Mouse (Mus musculus) left cerebral cortex, adult 8-10 months (tissue): ENCODE measurements around the gene Ncapd2. TPM values are rescaled to one million over a fixed set of nuclear protein-coding genes. Genes with fewer than 3 reads are reported as not detected.
A peak's percentile ranks its signal among the peaks of the same experiment; 100 is the strongest.
"Not testable (repeated sequence)": the region's sequence is repeated elsewhere in the genome, so short reads cannot be mapped to it uniquely, and the experiment has no call there.

Experiments
- DNase-seq, 2 experiments: peaks; one replicate each; pipeline ENCODE4 v3.0.0; 2022; ENCODE audit warnings: low spot score in 2 of 2
- total RNA-seq, 4 experiments: library from RNA; stranded (reverse); gene quantifications; 2 replicates each; pipeline ENCODE4 v1.2.4; 2022

Gene Ncapd2
- total RNA-seq, 4 experiments from 2014 or later = 25.9 to 32.9 (median 30.5) TPM

DNA sequence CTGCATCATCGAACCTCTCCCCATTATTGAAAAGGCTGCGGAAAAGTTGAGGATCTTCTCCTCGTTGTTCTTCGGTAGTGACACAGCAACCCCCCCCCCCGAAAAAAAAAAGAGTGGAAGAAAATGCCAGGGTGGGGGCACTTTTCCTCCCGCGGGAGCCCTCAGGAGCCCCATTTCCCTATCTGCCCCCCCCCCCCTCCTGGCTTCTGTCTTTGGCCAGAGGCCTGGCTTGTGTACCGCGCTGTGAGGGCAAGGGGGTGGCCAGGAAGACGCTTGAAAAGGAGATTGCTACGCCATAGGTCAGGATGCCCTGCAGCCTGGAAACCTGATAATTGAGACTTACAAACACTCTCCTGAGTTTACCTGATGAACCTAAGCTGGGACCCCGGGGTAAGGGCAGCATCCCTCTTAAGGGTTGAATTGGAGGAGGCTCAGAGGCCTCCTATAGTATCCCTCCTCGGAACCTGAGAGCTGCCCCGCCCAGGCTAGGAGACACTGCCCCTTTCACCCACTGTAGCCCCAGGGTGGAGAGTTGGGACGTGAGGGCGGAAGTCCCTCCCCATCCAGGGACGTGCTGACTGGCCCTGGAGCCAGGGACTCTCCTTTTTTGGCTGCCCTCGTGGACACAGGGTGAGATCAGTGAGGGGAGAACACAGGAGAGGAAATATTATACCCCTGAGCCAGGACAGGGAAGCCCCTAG, 25.3 kb downstream of the Ncapd2 start, which contains the start of gene Gapdh:
Gene Gapdh (minus strand): TSS at position 417 of the 701 bp plus-strand sequence.
- DNase-seq = no peak

DNA sequence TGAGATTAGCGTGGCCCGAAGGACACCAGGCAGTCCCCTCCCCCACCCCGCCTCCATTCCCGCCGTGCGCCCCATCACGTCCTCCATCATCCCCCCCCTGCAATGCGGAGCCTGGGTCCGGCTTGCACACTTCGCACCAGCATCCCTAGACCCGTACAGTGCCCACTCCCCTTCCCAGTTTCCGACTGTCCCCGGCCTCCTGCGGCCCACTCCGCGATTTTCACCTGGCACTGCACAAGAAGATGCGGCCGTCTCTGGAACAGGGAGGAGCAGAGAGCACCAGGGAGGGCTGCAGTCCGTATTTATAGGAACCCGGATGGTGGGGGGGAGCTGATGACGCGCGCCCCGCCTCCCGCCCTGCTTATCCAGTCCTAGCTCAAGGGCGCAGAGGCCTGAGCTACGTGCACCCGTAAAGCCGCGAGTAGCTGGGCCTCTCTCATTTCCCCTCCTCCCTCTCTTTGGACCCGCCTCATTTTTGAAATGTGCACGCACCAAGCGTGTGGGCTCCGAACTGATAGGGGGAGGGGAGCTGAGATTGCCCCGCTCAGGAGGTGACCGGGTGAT, 26.1 kb downstream of the Ncapd2 start:
- peak; percentile 97 for DNase-seq

DNA sequence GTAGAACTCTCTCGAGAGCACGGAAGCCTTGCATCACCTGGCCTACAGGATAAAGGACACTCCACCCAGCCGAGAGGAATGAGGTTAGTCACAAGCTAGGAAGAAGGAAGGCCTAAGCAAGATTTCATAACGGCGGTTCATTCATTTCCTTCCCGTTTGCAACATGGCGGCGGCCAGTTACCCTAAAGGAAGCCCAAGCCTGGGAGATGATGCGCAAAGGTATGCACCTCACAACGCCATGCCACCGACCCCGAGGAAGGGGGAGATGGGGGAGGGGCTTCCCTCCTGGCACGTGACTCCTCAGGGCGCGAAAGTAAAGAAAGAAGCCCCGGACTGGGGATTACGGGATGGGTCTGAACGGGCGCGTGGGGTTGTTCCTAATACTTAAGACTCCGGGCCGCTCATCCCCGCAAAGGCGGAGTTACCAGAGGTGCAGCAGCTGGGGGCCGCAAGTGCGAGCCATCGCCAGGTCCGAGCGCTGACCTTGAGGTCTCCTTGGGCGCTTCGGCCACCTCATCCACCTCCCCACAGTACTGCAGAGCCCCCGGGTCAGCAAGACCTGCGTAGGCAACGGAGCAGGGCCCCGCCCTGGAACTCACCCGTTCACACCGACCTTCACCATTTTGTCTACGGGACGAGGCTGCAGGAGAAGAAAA, 26.7 kb downstream of the Ncapd2 start:
- peak; percentile 40 to 62 for DNase-seq

DNA sequence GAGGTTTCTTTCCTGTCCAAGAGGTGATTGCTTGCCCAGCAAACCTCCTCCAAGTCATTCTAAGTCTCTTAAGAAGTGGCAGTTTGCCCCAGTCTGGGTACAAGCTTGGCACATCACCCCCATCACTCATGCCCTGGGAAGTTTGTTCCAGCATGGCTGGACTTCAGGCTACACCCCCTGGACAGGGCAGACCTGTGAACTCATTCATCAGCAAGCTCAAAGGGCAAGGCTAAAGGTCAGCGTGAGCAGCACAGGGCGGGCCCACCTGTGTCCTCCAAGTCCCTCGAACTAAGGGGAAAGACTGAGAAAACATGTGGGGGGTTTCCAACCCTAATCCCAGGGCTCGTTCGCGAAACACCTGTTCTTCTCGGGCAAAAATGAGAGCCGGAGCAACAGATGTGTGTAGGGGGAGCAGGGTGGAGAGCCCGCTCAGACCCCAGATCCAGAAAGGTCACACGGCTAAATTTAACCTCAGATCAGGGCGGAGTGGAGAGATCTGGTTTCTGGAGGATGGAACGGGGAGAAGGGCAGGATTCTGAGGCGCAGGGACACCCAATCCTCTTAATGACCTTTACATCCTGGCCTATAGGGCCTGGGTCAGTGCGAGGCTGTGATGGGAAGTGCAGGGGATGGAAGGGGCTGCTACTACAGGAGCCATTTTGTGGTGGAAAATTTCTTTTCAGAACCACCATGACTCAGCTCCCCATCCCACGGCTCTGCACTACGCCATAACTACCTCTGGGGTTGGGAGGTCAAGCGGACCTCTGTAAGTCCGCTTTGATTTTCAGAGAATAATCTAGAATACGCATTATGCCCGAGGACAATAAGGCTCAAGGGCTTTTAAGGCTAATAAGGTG, 27.5 kb downstream of the Ncapd2 start:
- DNase-seq = peak in 1 of 2 experiments; percentile 61

DNA sequence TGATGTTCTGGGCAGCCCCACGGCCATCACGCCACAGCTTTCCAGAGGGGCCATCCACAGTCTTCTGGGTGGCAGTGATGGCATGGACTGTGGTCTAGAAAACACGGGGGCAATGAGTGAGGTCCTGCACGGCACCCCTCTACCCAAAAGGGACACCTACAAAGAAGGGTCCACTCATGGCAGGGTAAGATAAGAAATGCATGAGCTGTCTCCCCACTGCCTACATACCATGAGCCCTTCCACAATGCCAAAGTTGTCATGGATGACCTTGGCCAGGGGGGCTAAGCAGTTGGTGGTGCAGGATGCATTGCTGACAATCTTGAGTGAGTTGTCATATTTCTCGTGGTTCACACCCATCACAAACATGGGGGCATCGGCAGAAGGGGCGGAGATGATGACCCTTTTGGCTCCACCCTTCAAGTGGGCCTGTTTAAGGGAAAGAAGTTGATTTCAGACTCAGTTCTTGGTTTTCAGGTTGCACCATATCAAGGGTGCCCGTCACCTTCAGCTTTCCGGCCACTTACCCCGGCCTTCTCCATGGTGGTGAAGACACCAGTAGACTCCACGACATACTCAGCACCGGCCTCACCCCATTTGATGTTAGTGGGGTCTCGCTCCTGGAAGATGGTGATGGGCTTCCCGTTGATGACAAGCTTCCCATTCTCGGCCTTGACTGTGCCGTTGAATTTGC, 28.7 kb downstream of the Ncapd2 start:
- DNase-seq = not testable (repeated sequence)

DNA sequence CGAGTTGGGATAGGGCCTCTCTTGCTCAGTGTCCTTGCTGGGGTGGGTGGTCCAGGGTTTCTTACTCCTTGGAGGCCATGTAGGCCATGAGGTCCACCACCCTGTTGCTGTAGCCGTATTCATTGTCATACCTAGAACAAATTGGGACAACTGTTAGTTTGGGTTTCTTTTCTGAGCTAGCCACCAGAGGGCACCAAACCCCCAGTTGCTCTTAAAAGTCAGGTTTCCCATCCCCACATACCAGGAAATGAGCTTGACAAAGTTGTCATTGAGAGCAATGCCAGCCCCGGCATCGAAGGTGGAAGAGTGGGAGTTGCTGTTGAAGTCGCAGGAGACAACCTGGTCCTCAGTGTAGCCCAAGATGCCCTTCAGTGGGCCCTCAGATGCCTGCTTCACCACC, 29.5 kb downstream of the Ncapd2 start:
- not testable (repeated sequence) for DNase-seq

DNA sequence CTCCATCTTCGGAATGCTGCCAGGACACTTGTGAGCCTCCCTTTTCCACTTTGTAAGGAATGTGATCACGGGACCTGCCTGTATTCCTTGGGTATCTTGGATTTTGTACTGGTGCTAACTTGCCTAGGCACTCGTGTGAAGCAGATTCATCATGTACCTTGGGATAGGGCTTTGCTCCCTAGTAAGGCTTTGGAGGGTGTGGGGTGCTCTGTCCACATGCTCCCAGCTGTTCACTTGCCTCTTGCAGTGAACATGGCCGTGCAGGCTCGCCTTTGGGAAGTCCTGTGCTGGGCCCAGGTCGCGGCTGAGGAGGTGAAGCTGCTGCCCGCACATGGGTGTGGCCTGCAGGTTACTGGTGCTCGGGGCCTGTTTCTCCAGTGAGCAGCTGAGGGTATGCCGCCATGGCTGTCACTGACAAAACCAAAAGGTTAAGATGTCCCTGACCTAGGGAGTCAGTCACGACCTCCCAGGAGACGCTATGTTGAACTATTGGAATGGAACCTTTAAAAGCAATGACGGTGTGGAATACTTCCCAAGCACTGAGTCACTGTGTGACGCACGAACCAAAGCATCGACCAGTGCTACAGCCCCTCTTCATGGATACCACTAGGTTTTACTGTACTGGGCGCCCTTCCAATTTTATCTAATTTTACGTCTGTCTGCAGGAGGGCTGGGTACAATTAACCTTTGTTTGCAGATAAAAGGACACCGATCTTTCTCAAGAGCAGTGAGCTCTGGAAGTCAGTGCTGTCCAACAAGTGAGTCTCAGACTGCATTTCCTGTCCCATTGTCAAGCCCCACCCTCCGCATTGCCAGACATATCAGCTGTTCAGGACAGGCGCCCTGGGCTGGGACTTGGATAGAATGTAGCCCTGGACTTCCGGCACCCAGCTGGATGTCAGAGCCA, 30.4 kb downstream of the Ncapd2 start:
- peak in 1 of 2 experiments; percentile 64 for DNase-seq

DNA sequence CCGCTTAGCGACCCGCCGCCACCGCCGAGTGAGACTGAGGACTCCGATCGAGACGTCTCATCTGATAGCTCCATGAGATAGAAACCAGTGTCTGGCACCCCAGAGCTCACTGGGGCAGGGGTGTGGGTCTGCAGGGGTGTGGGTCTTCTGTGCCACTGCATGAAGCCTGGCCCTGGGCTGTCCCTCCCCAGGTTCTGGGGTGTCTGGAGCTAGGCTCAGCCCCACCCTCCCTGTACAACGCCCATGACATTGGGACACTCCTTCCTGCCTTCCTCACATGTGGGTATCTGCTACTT, 31.0 kb downstream of the Ncapd2 start:
- DNase-seq = no peak

DNA sequence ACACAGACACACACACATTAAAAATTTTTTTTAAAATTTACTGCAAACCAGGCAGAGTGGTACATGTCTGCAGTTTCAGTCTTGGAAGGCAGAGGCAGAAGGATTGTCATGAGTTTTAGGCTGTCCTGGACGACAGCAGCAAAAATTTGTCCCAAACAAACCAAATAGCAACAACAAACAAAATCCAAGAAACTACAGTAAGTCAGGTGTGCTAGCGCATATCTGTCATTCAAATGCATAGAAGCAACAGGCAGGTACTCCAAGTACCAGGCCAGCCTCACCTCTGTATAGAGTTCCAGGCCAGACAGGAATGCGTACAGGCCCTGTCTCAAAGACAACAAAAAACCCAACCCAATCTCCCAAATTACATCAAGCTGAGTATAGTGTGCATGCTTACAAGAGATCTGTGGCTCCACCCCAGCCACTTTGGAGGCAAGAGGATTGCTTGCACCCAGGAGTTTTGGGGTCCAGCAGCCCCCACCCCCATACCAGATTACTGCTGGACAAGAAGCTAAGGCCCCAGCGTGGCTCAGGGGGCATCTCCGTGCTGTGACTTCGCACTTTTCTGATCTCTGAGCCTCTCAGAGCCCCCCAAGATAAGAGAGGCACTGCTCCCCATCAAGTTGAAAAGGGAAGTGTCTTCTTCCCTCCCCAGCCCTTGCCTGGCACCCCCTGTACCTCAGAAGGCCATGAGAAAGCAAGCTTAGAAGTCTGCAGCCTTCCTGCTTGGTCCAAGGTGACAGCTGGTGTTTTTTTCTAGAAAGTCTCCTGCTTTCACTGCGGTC, 31.5 kb downstream of the Ncapd2 start:
- no peak for DNase-seq

DNA sequence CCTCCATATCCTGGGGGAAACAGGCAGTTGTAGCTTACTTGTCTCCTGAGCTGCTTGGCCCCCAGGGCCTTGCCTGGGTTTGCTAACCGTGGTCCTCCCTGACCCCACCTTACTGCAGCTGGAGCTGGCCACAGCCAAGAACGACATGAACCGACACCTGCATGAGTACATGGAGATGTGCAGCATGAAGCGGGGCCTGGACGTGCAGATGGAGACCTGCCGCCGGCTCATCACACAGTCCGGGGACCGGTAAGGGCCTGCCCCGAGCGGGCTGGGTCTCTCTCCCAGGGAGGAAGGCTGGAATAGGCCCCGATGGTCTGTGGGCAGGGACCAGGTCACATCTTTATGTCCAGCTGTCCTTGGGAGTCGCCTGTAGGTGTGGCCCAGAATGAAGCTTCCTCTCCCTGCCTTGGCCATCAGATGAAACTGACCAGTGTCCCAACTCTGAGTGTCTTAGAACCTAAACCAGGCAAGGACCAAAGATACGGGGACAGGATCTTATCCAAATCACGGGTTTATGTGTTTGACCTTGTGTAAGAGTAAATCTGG, 32.5 kb downstream of the Ncapd2 start:
- DNase-seq = no peak

DNA sequence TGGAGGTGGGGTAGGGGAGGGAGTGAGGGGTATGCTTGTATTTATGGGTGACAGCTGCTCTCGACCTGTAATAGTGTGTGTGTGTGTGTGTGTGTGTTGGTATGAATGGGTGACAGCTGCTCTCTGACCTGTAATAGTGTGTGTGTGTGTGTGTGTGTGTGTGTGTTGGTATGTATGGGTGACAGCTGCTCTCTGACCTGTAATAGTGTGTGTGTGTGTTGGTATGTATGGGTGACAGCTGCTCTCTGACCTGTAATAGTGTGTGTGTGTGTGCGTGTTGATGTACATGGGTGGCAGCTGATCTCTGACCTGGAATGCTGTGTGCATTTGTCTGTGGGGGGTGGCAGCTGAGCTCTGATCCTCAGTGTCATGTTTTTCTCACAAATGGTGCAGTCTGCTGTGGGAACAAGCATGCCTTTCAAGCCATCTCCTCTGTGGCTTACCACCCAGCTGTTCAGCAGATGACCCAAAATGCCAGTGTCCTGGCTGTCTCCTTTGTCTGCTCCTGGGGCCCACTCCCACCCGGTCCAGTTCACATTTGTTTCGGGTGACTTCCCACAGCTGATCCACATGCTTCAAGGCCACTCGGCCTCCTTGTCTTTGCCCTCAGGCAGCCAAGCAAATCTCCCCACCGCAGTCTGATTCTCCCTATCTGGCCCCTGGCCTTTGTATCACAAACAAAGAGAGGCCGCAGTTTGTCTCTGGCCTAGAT, 34.4 kb downstream of the Ncapd2 start:
- DNase-seq = no peak

DNA sequence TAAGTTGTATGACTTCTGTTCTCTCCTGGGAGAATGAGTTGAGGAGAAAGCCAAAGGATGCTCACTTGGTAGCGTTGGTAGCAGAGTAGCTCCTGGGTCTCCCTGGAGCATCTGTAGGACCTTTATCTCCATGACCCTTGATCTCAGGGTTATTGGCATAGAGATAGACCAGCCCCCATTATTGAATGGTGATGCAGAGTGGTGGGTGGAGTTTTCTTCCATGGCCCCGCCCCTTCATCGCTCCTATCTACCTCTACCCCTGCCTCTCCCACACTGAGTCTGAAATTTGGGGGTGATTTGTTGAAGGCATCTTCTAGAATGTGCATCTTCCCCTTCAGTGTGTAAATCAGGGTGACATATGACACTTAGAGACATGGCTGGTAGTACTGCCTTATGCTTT, 35.0 kb downstream of the Ncapd2 start:
- DNase-seq = no peak

DNA sequence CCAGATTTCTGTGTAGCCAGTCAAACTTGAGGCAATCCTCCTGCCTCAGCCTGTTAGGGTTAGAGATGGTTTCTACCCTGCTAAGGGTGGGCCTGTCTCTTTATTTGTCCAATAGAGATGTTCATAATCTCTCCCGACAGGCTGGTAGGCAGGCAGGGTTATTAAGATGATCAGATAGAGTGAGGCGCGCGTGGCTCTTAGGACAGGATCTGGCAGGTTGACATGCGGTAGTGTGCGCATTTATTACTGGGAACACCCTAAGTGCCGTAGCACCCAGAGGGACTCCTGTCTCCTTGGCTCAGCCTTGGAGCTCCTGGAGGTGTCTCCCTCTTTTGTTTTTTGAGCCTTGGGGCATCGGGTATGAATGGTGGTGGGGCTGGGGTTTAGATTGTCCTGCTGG, 36.2 kb downstream of the Ncapd2 start:
- no peak for DNase-seq

DNA sequence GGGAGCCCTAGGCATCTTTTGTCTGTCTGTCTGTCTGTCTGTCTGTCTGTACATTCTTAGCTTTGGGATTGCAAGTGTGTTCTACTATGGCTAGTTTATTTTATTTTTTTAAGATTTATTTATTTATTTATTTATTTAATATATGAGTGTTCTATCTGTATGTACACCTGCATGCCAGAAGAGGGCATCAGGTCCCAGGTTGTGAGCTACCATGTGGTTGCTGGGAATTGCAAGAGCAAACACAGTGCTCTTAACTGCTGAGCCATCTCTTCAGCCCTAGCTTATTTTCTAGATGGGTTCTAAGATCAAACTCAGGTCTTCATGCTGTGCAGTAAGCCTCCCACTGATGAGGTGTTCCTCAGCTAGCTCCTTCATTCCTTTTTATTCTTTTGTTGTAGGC, 37.0 kb downstream of the Ncapd2 start:
- DNase-seq = no peak

DNA sequence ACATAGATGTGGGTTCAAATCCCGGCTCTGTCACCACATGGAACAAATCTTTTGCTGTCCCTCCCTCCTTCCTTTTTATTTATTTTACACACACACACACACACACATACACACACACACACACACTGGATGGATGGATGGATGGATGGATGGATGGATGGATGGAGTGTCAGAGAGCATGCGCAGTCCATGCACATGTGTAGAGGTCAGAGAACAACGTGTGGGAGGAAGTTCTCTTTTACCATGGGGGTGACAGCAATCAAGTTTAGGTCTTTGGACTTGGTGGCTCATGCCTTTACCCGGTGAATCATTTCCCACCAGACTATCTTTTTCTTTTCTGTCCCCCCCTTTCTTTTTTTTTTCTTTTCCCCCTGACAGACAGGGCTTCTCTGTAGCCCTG, 37.8 kb downstream of the Ncapd2 start:
- no peak for DNase-seq

DNA sequence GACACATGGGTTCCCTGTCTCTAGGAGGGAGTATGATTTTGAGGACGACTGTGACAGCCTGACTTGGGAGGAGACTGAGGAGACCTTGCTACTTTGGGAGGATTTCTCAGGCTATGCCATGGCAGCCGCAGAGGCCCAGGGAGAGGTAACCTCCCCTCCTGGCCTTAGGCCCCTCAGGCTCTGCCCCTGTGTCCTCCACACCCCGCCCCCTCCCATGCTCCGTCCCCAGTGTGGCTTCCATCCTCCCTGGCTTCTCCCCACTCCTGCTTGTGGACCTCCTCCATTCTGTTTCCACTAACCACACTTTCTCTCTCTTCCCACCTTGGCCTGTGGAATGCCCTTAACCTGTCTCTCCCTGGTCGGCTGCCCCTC, 38.5 kb downstream of the Ncapd2 start:
- no peak for DNase-seq

DNA sequence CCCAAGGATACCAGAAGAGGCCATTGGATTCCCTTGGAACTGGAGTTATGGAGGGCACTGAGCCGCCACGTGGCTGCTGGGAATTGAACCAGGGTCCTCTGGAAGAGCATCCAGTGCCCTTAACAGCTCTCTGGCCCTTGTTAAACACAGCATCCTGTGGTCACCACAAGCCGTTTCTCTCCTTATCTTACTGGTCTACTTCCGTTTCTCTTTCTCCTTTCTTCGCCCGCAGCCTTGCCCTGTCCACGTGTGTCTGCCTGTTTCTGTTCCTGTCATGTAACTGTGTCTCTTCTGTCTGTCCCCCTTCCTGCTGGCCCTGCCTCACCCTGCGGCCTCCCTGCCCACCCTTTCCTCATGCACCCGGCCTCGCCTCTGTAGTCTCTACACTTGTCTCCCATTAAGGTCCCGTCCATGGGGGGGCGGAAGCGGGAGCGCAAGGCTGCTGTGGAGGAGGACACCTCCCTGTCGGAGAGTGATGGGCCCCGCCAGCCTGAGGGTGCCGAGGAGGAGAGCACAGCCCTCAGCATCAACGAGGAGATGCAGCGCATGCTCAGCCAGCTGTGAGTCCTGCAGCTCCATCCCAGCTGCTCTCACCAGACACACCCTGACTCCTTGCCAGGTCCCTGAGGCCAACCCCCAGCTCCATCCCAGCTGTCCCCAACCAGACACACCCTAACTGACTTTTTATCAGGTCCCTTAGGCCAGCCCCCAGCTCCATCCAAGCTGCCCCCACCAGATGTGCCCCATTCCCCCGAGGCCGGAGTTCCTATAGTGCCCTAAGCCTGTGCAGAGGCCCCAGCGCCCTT, 39.1 kb downstream of the Ncapd2 start:
- DNase-seq = no peak

DNA sequence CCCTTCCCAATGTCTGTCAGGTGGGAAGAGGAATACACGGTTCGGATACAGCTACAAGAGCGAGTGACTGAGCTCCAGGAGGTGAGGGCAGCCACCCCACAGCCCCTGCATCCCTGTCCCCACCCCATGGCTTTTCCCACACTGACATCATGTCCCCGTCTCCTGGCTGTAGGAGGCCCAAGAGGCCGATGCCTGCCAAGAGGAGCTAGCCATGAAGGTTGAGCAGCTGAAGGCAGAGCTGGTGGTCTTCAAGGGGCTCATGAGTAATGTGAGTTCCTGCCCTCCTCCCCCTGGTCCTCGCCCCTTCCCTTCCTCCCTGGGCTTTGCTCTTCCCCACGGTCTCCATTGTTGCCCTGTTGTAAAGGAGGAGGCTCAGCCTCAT, 41.9 kb downstream of the Ncapd2 start:
- no peak for DNase-seq
